Mouse (Mus musculus): ENCODE measurements around the gene Fcnb.

The Fcnb gene

DNA sequence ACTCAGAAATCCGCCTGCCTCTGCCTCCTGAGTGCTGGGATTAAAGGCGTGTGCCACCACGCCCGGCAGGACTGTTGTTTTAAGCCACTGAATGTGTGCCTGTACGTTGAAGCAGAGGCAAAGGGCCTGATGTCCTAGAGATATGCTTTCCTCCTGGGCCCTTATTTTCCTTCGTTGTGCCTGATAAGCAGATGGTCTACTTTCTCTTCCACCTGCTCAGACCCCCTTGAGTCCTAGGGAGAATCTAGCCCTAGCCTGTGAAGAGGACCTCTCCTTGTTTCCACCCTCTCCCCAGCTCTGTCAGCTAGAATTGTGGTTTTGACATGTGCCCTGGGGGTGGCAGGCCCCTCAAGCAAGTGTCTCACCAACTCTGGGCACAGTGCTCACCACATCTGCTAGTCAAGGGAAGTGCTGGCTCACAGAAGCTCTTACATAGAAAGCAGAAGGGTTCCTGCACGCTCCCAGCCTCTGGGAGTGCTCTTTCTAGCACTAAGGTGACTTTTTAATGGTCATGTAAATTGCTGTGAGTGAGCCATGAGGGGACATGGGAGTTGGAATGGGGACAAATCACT lies 9.0 kb downstream of the Fcnb start:
- no peak for DNase-seq (ENCODE audit: low read depth)

DNA sequence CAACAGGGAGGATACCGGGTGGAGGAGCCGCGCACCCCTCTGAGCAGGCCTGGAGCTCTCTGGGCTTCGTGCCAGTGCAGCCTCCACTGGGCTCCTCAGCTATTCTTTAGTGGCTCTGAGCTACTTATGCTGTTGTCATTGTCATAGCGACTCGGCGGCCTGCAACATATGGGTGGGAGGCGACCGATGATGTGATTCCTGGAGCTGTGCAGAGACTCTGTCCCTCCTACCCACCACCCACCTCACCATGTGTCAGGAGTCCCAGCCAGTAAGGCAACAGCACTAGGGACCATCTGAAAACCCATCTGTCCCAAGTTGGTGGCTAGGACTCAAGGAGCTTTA lies 16.2 kb downstream of the Fcnb start:
- no peak for DNase-seq (ENCODE audit: low read depth)

DNA sequence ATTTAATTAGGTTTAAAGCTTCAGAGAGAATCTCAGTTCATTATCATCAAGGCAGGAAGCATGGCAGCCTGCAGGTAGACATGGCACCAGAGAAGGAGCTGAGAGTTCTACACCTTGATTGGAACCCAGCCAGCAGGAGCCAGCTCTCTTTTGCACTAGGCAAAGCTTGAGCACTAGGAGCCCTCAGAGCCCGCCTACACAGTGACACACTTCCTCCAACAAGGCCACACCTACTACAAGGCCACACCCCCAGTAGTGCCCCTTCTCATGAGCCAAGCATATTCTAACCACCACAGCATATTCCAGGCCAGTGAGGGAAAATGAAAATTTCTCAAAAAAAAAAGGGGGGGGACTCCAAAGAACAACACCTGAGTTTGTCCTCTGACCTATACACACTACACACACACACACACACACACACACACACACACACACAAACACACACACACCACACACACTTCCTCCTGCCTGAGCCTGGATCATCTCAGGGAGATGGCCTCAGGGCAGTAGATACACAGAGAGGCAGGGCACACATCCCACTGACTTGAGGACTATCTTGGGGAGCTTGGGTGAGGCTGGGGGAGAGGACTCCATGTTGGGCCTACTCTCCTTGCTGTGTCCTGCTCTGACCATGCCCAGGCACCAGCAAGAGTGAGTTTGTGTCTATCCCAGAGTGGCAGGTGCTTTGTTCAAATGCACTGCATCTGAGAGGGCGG lies 16.7 kb downstream of the Fcnb start:
- DNase-seq (ENCODE audit: low read depth): no peak

DNA sequence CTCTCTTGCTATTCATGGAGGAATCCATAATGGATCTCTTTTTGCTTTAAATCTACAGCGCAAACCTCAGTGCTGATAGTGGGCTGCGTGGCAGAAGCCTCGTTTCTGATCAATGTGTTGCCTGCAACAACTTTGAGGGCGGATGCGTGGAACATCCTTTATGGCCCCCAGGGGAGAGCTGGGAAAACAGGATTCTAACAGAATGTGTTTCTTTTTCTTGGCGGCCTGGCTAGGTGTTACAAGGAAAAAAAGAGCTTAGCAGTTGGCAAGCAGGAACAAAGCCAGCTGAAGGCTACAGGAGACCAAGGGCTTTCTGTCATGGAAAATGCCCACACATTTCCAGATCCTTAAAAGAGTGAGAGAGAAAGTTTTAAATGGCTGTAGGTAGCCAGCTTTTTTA lies 17.5 kb downstream of the Fcnb start:
- DNase-seq (ENCODE audit: low read depth): no peak

DNA sequence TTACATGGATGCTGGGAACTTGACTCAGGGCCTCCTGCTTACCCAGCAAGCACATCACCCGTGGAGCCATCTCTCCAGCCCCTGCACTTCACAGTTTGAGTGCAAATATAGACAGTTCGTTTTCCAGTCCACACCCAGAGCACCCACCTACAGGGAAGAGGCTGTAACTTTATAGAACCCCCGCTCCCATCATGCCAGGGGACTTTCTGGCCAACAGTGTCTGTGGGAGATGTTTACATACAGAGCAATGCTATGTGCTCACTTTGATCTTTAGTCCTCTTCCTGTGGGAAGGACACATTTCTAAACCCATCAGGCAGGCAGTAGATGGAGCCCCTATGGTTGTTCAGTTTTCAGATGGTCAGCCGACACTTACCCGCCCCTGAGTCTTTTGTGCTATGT lies 18.0 kb downstream of the Fcnb start:
- DNase-seq (ENCODE audit: low read depth): no peak

DNA sequence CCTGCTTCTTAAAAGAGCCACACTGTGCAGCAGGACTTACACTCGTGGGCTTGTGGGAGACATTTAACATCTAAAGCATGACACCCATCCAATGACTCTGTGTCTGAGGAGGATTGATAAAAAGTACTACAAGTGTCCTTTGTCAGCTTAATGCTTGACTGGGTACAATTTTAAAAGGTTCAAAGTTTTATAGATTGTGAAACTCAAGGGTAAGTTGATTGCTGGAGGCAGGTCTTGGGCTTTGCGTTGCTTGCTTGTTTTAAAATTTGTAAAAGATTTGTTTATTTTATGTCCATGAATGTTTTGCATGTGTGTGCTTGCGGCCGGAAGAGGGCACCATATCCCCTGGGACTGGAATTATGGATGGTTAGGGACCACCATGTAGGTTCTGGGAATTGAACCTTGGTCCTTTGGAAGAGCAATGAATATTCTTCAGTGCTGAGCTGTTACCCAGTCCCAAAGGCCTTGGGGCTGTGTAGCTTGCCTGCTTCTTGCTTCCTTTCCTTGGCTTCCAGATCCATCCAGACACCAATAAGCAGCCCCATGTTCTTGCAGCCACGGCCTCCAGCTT lies 19.5 kb downstream of the Fcnb start:
- DNase-seq (ENCODE audit: low read depth): no peak

DNA sequence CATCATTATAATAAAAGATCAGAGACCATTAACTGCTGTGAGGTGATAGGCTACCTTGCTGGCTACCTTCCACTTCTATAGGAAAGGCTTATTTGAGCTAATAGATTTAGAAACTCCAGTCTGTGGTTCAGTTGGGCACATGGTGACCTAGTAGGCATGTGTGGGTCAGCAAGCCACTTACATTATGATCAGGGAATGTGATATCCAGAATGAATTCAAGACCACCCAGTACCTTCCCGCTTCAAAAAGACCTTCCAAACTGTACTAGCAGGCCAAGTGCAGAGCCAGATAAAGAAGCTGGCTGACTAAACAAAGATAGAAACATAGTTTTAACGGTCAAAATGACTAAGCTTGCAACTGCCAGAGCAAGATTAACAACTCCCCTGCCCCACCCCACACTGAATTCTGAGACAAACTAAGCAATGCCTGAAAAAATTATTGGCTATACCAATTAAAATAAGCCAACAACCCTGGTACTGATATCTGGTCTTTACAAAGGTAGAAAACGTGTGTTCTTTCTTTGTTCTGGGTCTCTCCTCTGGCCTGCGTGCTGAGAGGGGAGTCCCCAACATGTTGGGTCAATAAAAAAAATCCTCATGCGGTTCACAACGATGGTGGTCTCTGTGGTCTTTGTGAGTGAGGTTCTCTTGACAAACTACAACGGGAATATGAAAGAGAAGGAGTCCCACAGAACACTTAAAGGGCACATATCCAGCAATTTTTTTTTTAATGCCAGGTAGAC lies 20.2 kb downstream of the Fcnb start:
- no peak for DNase-seq (ENCODE audit: low read depth)

DNA sequence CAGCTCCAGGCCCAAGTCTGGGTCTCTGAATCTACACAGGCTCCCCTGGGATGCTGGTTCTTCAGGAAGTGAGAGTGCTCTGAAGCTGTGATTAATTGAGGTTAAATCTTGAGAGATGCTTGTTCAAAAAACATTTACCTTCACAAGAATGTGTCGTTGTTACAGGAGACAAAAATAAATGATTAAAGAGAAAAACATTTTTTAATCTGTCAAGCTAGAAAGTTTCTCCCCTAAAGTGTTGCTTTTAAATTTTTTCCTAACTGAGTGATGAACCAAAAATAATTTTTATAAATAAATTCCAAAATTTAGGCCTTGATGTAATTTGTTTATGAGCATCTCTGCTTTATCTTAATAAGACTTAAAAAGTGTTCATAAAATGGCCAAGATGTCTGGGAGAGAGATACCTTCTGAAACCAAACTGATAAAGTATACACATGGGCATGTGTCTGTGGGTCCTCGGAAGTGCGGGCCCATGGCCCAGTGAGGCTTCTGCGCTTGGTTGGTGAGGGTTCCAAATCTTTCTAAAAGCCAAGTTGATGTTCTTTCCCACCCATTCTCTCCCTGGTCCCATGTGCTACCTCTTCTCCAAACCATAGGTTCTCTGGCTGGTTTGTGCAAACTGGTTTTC lies 20.9 kb downstream of the Fcnb start:
- DNase-seq (ENCODE audit: low read depth): no peak

DNA sequence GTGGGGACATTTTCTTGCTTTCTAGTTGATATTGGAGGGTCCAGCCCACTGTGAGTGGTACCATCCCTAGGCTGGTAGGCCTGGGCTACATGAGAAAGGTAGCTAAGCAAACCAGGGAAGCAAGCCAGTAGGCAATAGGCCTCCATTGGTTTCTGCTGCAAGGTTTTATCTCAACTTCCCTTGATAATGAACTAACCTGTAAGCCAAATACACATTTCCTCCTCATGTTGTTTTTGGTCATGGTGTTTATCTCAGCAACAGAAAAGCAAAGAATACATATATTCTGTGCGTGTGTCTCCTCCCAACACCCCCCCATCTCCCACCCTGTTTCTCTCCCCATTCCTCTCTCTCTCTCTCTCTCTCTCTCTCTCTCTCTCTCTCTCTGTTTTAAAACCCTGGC lies 24.8 kb downstream of the Fcnb start:
- no peak for DNase-seq (ENCODE audit: low read depth)

DNA sequence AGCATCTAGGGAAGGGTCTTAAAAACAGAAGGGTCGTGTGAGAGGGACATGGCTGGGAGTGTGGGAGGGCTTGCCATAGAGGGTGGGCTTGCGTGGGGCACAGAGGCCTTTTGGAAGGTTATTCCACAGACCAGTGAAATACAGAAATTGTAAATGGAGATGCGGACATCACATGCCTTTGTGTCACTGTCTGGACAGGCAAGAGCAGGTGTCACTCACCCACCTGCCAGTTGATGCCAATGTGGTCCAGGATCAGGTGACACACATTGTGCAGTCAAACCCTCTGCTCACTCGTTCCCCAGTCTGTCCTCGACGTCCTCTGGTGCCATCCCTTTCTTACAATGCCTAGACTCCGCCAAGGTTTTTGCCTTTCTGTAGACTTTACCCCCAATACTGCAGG lies 37.6 kb downstream of the Fcnb start:
- DNase-seq (ENCODE audit: low read depth): no peak

DNA sequence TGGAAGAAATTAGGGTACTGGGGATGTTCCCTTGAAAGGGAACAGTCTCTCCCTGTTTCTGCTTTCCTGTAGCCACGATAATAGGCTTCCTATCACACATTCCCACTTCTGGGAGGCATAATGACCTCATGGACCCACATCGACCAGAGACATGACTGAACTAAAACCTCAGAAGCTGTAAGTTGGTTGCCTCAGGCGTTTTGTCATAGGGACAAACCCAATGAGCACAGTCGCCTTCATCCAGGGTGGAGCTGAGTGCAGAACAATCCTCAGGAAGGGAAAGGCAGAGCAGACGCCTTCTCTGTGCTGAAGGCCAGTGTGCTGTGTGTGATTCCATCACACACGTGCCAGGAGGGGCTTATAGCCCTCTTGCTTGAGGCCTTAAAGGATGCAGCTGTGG lies 38.4 kb downstream of the Fcnb start:
- no peak for DNase-seq (ENCODE audit: low read depth)

DNA sequence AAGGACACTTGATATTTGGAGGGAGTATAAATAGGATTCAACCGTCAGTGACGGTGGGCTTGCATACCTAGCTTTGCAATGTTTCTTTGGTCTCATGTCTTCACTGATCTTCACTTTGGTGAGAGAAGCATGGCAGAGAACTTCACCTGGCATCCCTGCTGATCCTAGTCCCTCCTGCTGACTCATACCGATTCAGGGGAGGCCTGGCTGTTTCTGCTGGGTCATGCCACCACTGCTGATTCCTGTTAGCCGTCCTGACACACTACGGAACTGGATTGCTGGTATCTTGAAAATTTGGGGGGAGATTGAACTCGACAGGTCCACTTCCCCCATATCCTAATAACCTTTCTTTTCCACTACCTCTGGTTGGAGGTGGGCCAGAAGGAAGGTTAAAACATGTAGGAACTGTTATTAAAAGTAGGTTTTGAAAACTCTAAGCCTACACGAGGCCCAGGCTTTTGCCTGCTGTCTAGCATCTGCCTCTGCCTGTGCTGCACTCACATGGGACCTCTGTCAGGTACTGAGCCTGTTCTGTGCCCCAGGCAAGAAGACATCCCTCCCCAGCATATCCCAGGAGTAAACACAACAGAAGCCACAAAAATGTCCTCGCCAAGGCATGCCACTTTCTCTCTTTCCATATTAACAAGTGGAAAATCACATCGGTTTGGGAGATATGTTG lies 39.6 kb downstream of the Fcnb start:
- no peak for DNase-seq (ENCODE audit: low read depth)

DNA sequence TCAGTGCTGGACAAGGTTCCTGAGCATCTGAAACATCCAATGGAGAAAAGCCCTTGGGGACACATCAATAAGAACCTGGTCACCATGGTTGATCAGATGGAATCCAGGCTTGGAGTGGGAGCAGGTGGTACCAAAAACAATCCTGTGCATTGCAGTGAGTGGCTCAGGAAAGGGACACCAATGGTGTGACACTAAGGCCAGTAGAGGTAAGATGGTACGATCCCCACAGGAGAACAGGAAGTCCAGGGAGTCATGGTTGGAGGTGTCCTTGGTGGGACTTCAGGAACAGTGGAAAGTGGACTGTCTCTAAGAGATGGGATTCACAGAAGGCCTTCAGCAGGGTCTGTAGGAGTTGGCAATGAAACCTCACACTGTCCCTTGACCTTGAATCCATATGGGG lies 44.2 kb downstream of the Fcnb start:
- no peak for DNase-seq (ENCODE audit: low read depth)

DNA sequence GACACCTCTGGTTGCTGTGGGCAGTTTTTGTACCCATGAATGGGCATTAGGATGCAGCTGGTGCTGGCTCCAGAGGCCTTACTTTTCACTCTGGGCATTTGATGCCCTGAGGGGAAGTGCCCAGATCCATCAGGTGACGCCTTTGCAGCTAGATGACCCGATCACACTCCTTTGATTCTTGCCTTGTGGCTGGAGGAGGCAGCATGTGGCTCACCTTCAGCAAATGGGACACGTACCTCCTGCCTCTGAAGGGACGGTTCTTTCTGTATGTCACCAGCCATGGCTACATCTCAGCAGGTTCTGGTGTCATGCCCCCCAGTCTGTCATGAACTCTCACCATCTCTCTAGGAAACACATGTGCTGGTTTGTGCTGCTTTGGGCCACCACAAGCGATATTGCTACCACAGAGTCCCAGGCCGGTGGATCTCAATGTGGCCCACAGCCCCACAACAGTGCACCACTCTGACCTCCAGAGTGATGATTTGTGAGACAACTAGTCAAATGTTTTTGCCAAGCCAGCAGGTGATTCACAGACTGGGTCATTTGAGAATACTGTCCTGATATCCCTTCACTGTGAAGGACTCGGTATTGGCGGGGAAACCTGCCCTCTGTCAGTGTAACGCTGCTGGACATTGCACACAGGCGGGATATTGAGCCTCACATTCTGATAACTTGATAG lies 44.9 kb downstream of the Fcnb start:
- DNase-seq (ENCODE audit: low read depth): no peak

DNA sequence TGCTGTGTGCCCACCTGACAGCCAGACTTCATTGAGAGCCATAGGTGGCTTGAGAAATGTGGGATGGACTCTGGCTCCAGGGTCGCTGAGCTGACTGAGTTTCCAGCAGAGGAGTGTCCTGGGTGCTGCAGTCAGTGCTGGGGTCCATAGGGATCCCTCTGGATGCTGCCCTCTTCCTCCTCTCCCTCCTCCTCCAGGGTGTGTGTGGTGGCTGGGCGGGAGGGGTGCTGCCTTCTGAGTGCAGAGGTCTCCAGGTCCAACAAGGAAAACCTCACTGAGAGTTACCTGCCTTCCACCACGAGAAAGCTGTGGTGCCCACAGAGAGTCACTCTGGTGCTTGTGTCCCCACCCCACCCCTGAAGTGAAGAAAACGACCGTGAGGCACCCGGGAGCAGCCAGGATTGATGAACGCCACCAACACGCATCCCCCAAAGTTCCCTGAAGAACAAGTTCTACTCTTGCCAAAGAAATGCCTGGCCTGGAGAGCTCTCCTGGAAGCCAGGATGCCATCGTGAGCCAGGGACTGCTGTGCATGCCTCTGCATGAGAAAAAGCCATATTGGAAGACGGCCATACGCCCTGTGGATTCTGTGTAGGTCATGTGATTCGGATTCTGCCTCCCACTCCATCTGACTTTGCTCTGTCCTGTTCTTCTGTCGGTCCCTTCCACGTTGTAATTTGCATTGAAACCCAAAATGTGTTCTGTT lies 46.1 kb downstream of the Fcnb start:
- no peak for DNase-seq (ENCODE audit: low read depth)

DNA sequence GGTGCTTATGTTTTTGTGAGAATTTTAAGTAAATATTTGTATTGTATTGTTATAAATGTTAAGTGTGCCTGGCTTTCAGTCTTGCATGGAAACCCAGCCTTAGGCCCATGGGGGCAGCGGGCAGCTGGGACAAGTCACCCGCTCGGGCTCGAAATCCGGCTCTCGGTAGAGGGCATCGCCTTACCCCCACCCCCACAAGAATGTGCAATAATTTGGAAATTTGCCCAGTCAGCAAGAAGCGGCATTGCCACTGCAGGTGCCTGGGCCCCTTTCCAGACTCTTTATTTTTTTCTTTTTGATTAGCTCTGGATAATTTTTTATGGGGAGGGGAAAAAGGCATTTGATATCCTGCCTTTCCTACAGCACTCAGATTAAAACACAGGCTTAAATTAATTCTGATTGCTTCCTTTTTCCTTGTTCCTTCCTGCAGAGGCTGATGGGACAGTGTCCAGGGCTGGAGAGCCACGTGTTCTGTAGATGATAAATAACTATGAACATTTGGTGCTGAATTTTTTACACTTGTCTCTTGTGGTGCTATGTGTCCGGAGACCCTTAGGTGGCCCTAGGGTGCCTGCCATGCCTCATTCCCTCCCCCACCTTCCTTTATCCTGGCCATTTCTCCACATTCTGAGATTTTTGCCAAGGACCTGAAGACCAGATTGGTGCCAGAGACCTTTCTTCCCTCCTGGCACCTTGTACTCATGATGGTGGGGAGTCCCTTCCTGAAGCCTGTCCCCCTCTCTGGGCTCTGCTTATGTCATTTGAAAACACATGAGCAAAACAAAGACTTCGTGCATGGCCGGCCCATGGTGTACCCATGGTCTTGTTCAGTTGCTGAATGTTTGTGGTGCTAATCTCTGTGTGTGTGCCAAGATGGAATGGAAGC lies 46.9 kb downstream of the Fcnb start:
- DNase-seq (ENCODE audit: low read depth): no peak

DNA sequence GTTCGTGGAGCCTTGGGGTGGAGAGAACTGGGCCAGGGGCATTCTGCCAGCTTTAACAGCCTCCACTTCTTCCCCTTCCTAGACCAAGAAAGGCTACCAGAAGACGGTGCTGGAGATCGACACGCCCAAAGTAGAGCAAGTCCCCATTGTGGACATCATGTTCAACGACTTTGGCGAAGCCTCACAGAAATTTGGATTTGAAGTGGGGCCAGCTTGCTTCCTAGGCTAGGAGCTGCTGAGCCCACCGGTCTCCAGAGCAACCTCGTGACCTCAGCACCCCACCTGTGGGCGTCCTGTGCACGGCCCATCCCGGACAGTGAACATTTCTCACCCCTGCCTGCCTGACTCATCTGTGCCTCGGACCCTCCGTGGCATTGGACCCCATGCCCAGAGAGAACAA lies 47.9 kb downstream of the Fcnb start:
- no peak for DNase-seq (ENCODE audit: low read depth)

DNA sequence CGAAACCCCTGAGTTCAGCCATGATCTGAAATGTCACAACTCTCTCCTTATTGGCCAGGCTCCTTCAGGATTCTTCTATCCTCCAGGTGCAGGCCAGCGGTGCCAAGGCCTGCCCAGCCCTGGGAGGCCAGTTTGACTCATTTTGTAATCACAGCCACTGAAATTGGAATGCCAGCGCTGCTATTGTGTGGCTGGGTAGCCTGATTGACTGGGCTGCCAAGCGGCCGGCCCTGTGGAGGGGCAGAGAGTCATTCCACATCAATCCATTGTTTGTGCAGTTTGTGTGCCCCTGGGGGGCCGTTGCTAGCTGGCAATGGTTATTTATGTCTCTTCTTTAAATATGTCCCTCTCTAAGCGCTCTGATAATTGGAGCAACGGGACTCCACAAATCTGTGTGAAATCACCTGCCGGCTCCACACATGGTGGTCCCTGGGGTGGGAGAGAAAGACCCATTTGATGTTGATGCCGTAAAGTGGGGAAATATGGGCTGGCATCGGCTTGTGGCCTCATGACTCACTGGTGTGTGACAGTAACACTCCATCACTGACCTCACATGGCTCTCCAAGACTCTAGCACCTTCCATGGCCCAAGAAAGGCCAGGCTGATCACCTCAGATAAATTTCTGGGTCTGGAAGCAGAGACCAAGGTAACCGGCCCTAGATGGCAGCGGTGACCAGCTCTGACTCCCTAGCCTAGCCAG lies 50.5 kb downstream of the Fcnb start:
- no peak for DNase-seq (ENCODE audit: low read depth)

DNA sequence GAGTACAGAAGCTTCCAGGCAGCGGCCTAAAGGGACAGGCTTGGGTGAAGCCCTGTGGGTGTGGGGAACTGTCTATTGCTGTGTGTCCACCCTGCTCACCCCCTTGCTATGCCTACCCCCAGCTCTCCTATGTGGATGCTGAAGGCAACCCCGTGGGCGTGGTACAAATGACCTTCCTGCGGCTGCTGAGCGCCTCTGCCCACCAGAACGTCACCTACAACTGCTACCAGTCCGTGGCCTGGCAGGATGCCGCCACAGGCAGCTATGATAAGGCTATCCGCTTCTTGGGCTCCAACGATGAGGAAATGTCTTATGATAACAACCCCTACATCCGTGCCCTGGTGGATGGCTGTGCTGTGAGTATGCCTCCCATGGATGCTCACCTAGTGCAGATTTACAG lies 52.2 kb downstream of the Fcnb start:
- DNase-seq (ENCODE audit: low read depth): no peak
